Mouse (Mus musculus) thymus, adult 2 months (tissue): Measurements from ENCODE around the gene Pik3c2b. TPM values are rescaled to one million over a fixed set of nuclear protein-coding genes. Genes with fewer than 3 reads are reported as not detected.

Experiments
- DNase-seq: peaks from one replicate; pipeline ENCODE4 v3.0.0; 2021
- H3K27ac ChIP-seq: fragments of 200-500 bp; 2 replicates; pipeline ENCODE4 v1.5.1; 2012; ENCODE audit warnings: low read length, control low read depth; ENCODE audit not compliant: control insufficient read depth, insufficient read depth
- H3K27me3 ChIP-seq: fragments of 200-500 bp; 2 replicates; pipeline ENCODE4 v1.6.1; 2012; ENCODE audit warnings: mild to moderate bottlenecking, low read length, moderate library complexity, mixed read lengths; ENCODE audit not compliant: control insufficient read depth, insufficient read depth
- H3K36me3 ChIP-seq: fragments of 200-500 bp; 2 replicates; pipeline ENCODE4 v1.6.1; 2012; ENCODE audit warnings: mild to moderate bottlenecking, low read length, moderate library complexity; ENCODE audit not compliant: control insufficient read depth, insufficient read depth
- H3K4me1 ChIP-seq: fragments of 200-500 bp; replicated peaks from 2 replicates; pipeline ENCODE4 v1.6.1; 2012; ENCODE audit warnings: low read length; ENCODE audit not compliant: control insufficient read depth, insufficient read depth
- H3K4me3 ChIP-seq: fragments of 200-500 bp; 2 replicates; pipeline ENCODE4 v1.5.1; 2012; ENCODE audit warnings: mild to moderate bottlenecking, low read length, control low read depth, moderate library complexity; ENCODE audit not compliant: control insufficient read depth, insufficient read depth
- CTCF ChIP-seq: fragments of 200-500 bp; IDR thresholded peaks from 2 replicates; pipeline ENCODE4 v1.5.1; 2012; ENCODE audit warnings: mild to moderate bottlenecking, control low read depth, low read length, moderate library complexity, borderline replicate concordance; ENCODE audit not compliant: control insufficient read depth, poor library complexity, insufficient read depth; ENCODE audit errors: extremely low read depth
- POLR2A ChIP-seq: fragments of 200-500 bp; IDR thresholded peaks from 2 replicates; pipeline ENCODE4 v1.6.1; 2012; ENCODE audit warnings: mild to moderate bottlenecking, low read length, control low read depth, moderate library complexity; ENCODE audit not compliant: control insufficient read depth, poor library complexity, insufficient read depth; ENCODE audit errors: extremely low read depth
- WGBS: fragments of 180-500 bp; shearing (Covaris S2); methylation state at CpG from one replicate; pipeline ENCODE4 v1.1.7; 2018; 5-methylcytosine and 5-hydroxymethylcytosine counted together
- polyA plus RNA-seq: library from polyadenylated mRNA; depleted of rRNA; stranded (reverse); fragments of >200 nt; gene quantifications from 2 replicates; pipeline ENCODE4 v1.2.3, GENCODE M21; 2012

The Pik3c2b gene
- polyA plus RNA-seq, 1 experiment = 9.5 TPM

DNA sequence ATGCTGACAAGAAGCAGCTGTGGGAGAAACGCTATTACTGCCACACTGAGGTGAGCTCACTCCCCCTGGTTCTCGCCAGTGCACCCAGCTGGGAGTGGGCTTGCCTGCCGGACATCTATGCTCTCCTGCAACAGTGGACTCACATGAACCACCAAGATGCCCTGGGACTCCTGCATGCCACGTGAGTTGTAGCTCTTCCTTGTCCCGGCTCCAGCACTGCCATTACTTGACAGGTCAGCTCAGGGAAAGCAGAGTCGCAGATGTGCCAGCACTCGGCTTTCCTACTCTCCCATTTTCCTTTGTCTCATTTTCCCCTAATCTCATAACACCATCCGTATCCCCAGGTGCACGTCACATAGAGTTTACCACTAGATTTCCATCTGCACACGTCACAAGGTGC lies 42.7 kb downstream of the Pik3c2b start:
- TF ChIP-seq CTCF (no peak), POLR2A (no peak)
- whole genome bisulfite sequencing = 96% methylated on average over 10 of the region's 10 CpGs
- H3K4me1 ChIP-seq = no peaks in the 10 kb centered on the region
- no peak overlapping the region for H3K4me3 ChIP-seq
- no peaks in the 10 kb centered on the region for H3K36me3 ChIP-seq
- H3K27me3 ChIP-seq = no peaks in the 10 kb centered on the region
- no peak overlapping the region for H3K27ac ChIP-seq
- DNase-seq = no peak

DNA sequence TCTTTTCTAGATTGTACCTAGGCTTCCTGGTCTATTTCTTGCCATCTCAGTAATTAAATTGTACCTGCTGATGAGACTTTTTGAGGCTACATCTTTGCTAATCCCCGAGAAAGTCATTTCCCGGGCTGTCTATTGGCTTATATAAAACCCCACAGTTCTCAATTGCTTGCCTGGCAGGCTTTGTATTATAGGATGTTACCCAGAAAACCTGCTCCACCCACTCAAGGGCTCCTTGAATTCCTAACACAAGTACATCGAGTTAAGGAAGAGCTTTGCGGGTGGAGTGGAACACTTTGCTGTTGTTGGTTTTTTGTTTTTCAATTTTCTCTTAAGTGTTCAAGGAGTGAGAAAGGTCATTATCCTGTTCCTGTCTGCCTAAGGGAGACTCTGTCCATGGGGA lies 43.9 kb downstream of the Pik3c2b start:
- H3K27ac ChIP-seq = no peak overlapping the region
- WGBS = 98% methylated on average over 4 of the region's 4 CpGs
- DNase-seq = no peak
- TF ChIP-seq POLR2A = no peak
- no peak for TF ChIP-seq CTCF
- no peaks in the 10 kb centered on the region for H3K4me1 ChIP-seq
- H3K4me3 ChIP-seq = no peak overlapping the region
- H3K27me3 ChIP-seq = no peaks in the 10 kb centered on the region
- no peaks in the 10 kb centered on the region for H3K36me3 ChIP-seq

DNA sequence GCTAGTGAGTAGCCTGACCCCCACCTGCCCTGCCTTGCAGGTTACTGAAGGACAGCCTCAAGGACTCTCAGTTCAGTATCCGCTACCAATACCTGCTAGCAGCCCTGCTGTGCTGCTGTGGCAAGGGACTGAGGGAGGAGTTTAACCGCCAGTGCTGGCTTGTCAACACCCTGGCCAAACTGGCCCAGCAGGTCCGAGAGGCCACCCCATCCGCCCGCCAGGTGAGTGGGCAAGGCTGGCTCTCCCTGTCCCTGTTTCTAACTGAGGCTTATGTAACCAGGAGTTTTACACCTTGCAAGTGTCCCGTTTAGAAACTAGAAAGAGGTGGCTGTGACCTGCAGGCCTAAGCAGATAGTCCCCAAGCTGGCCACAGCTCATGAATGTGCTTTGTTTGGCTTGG lies 45.2 kb downstream of the Pik3c2b start:
- Histone ChIP-seq H3K27ac (no peak overlapping the region), H3K27me3 (no peaks in the 10 kb centered on the region), H3K36me3 (no peaks in the 10 kb centered on the region), H3K4me3 (no peak overlapping the region), H3K4me1 (no peaks in the 10 kb centered on the region)
- TF ChIP-seq CTCF = no peak
- 96% methylated on average over 6 of the region's 6 CpGs for WGBS
- DNase-seq = no peak

DNA sequence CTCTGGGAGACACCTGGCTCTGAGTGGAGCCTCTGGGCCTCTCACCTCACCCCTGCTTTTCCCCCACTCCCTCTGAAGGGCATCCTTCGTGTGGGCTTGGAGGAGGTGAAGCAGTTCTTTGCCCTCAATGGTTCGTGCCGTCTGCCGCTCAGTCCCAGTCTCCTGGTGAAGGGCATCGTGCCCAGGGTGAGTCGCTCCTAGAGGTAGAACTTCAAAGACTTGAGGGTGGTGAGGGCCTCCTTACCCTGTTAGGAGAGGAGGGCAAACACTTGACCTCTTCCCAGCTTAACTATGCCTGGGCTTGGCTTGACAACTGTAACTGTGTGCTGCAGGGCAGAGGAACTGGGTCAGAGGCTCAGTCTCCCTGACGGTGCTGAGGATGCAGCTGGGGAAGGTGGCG lies 46.0 kb downstream of the Pik3c2b start:
- Histone ChIP-seq H3K27me3 (no peaks in the 10 kb centered on the region), H3K36me3 (no peaks in the 10 kb centered on the region), H3K4me3 (no peak overlapping the region), H3K4me1 (no peaks in the 10 kb centered on the region), H3K27ac (no peak overlapping the region)
- TF ChIP-seq CTCF (no peak), POLR2A (no peak)
- no peak for DNase-seq
- WGBS = 95% methylated on average over 8 of the region's 8 CpGs

DNA sequence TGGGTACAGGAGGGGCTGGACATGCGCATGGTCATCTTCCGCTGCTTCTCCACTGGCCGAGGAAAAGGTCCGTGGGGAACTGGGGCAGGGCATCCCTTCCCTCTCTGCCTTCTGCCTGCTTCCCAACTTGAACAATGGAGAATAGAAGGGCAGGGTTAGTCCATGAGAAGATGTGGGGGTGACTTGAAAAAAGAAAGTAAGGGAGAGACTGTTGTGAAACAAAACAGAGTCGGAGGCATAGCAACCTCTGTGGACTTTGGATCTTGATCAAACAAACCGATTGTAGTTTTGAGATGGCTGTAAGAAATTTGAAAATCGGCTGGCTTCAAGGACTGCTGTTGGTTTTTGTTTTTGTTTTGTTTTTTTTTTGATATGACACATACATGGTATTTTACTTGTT lies 48.3 kb downstream of the Pik3c2b start:
- Histone ChIP-seq H3K27me3 (no peaks in the 10 kb centered on the region), H3K36me3 (no peaks in the 10 kb centered on the region), H3K4me3 (no peak overlapping the region), H3K27ac (no peak overlapping the region), H3K4me1 (no peaks in the 10 kb centered on the region; the same call in 1 of the 2 replicates)
- 93% methylated on average over 7 of the region's 7 CpGs for WGBS
- TF ChIP-seq CTCF (no peak), POLR2A (no peak)
- no peak for DNase-seq

DNA sequence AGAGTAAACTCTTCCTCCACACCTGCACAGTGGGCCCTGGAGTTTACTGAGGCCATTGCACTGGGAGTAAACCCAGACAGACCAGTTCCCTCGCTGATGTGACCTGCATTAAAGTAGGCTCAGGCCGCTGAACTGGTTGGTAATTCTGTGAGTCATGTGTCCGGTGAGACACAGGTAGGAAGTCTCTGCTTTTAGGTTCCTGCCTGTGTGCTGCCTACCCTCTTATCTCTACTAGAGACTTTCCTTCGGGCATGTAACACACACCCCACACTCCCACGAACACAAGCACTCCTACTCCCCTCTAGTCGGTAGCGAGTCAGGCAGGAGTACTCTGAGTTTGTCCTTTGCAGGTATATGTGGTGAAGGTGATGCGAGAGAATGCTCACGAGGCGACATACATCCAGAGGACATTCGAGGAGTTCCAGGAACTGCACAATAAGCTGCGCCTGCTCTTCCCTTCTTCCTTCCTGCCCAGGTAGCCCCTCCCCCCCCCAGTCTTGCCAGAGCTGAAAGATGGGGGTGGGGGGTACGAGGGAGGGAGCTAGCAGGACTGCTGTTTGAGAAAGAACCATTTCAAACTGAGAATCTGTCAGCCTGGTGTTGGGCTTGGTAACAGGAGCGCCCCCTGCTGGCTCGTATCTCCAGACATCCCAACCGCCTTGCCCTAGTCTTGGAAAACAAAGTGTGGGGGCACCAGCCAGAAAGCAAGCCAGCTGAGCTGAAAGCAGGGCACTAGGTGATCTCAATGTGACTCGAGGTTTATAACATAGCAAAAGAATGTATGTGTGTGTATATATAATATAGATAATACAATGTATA lies 55.7 kb downstream of the Pik3c2b start:
- peak; percentile 72 for DNase-seq

More for the DNA sequence above, 55.7 kb downstream of the Pik3c2b start:
- Histone ChIP-seq H3K27me3 (no peaks in the 10 kb centered on the region), H3K36me3 (no peaks in the 10 kb centered on the region), H3K4me3 (no peak overlapping the region), H3K27ac (no peak overlapping the region), H3K4me1 (no peaks in the 10 kb centered on the region; the same call in 1 of the 2 replicates)
- 53% methylated on average over 17 of the region's 17 CpGs for WGBS
- TF ChIP-seq POLR2A (no peak), CTCF (peak; percentile 90; the same call in 1 of the 2 replicates)
